Mouse (Mus musculus) bone marrow, adult 2 months (tissue): Measurements from ENCODE around the gene Chst3.

Experiments
- CTCF ChIP-seq: fragments of 200-500 bp; IDR thresholded peaks from 2 replicates; pipeline ENCODE4 v1.5.1; 2011; ENCODE audit warnings: low read length, control low read depth; ENCODE audit not compliant: control insufficient read depth, insufficient read depth
- POLR2A ChIP-seq: fragments of 200-500 bp; IDR thresholded peaks from 2 replicates; pipeline ENCODE4 v1.6.1; 2011; ENCODE audit warnings: low read depth, mild to moderate bottlenecking, control low read depth, low read length, borderline replicate concordance; ENCODE audit not compliant: control insufficient read depth

DNA sequence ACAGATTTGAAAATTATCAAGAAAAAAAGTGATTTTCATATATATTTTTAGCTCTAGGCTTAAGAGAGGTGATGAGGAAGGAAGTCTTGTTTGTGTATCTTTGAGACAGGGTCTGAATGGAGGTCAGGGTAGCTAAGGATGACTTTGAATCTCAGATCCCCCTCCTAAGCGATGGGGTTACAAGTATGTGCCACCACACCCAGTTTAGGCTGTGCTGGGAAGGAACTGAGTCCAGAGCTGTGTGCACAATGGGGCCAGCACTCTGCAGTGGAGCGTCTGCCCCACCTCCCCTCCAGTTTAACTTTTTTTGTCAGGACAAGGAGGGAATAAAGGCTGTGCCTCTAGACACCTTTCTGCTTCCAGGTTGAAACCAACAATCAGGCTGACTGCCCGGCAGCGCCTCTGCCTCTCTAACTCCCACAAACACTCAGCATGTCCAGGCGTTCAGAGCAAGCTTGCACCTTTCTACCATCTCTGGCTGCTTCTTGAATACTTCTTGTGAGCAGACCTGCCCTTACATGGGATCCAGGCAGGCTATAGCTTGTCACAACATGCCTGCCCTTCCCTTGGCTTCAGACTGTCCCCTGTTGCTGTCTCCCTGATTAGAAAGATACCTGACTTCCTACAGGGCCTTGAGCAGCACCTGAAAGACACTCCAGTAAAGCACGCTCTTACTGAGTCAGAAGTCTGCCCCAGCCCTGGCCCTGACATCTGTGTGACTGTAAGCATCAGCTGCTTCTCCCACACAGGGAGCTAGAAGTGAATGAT, 11.4 kb upstream of the Chst3 start:
- TF ChIP-seq POLR2A (no peak), CTCF (no peak)
